Mouse (Mus musculus): Measurements from ENCODE around the gene Pde7b.

The Pde7b gene

GRCm38 (mm10) chr10:20722651-20723520 is 2.0 kb downstream of the Pde7b start:
- no peak for DNase-seq (ENCODE audit: low spot score)

- DNase-seq (ENCODE audit: low spot score): no peak
These were observed 5.7 kb downstream of the Pde7b start for GRCm38 (mm10) chr10:20719201-20719600.

DNA sequence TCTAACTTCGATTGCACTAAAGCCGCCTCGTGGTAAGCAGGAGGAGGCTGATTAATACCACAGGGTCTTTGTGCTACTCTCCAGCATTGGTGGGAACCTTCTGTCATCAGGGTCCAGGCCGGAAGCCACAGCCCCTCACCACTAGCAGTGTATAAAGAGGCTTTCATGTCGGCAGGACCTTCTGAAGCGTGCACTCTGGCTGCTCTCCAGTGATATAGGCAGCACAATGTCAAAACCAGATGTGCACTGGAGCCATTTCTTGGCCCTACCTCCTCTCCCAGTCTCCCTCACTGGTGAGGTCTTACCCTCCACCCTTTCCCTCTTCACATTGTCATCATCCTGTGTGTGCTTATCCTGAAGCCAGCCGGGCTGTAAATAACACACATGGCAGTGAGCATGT is 24.2 kb downstream of the Pde7b start:
- DNase-seq (ENCODE audit: low spot score): no peak

GRCm38 (mm10) chr10:20699874-20700273 is 25.0 kb downstream of the Pde7b start:
- no peak for DNase-seq (ENCODE audit: low spot score)

DNA sequence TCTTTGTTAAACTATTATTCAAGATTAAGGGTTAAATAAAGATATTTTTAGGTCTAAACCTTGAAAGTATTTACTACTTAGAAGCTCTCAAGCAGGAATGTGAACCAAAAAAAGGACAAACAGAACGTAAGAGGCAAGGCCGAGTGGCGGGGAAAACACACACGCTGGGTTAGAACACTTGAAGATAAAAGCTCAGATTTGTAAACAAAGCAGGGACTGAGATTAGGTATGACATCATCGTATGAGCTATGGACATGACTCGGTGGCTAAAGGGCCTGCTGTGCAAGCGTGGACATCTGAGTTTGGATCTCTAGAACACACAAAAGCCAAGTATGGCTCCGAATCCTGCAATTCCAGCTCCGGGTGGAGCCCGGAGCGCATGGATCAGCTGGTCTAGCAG is 29.2 kb downstream of the Pde7b start:
- DNase-seq (ENCODE audit: low spot score): no peak

GRCm38 (mm10) chr10:20690002-20690401 is 34.9 kb downstream of the Pde7b start:
- DNase-seq (ENCODE audit: low spot score): no peak

DNA sequence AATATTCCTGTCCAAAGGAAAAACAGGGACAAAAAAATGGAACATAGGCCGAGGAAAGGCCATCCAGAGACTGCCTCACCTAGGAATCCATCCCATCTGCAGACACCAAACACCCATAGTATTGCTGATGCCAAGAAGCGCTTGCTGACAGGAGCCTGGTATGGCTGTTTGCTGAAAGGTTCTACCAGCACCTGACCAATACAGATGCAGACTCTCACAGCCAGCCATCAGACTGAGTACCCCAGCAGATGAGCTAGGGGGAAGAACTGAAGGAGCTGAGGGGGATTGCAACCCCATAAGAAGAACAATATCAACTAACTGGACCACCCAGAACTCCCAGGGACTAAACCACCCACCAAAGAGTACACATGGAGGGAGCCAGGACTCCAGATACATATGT is 40.7 kb downstream of the Pde7b start:
- DNase-seq (ENCODE audit: low spot score): no peak

- no peak for DNase-seq (ENCODE audit: low spot score)
These were observed 43.9 kb downstream of the Pde7b start for GRCm38 (mm10) chr10:20680986-20681385.

DNA sequence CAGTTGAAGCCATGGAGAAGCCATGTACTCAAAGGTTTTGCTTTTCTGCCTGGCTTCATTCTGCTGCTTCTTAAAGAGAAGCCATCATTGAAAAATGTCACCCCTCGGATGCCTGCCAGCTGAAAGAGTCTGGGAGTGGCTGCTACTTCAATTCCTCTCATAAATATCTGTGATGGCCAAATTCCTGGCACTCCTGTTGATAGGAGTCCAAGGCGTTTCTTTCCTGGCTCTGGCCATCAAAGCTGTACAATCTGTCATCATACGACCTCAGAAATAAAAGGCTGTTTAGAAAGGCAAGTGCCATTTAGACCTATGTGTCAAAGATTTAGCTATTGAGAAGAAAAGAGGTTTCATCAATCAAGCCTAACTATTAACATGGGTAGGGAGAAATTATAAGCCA is 49.6 kb downstream of the Pde7b start:
- no peak for DNase-seq (ENCODE audit: low spot score)

DNA sequence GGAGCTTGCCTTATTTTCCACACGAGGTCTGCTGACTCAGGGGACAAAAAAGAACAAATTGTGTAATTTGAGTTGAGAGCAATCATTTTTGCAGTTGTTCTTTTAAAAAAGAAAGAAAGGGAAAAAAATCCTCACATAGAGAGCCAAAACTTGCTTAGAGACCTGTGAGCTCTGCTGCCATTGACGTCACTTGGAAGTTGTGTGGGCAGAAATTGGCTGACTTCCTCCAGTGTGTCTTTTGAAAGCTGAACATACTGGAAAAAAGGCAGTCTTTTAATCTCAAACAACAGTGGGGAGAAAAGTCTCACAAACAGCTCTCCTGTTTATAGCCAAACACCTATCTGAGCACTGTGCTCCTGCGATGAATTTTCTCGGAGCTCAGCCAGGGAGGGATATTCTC is 51.1 kb downstream of the Pde7b start:
- DNase-seq (ENCODE audit: low spot score): no peak

DNA sequence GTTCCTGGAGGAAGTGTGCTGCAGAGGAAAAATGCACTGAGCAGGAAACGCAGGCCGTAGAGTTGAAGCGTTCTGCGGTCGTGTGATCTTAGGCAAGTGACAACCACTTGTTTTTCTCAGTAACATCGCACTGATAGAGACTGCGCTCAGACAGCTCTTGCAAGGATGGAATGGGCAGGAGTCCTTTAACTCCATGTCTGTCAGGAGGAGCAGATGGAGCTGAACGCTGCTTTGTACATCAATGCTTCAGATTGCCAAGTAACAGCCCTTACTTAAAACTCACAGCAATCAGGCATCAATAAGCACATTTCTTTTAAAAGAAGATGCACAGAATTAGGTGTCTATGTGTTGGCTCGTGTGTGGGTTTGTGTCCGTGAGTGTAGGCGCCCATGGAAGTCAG is 52.3 kb downstream of the Pde7b start:
- no peak for DNase-seq (ENCODE audit: low spot score)

DNA sequence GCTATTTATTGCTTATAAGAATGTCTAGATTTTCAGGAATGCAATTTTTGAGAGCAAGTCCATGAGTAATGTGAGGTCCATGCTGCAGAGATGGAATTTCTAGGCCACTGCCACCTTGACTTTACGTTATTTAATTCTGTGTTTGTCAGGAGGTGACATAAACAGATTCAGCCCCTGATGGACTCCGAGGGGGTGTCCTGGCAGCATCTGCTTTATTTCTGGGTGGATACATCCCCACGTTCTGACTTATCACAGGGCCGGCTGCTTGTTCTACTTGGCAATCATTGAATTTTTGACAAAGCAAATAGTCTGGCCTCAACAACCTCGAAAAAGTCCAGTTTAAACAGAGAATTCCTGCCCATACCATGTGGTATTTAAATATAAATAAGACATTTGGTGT is 53.3 kb downstream of the Pde7b start:
- DNase-seq (ENCODE audit: low spot score): no peak

GRCm38 (mm10) chr10:20670541-20670940 is 54.3 kb downstream of the Pde7b start:
- DNase-seq (ENCODE audit: low spot score): no peak

- no peak for DNase-seq (ENCODE audit: low spot score)
These were observed 55.4 kb downstream of the Pde7b start for GRCm38 (mm10) chr10:20669467-20669866.

DNA sequence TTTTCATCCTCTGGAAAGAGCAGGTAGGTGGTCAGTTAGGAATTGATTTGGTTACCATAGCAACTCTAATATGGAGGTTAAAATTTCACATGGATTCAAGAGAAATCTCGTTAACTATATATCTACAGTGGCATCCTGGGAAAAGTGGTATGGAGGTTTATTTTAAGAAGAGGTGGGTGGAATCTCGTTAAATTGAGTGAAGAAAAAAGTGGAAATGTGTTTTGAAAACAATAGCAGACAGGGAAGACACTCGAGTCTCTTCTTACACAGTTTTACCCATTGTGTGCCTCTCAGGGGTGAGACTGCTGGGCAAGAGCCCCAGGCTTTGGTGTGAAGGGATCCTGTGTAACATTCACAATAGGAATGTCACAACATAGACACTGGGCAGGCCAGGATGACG is 56.3 kb downstream of the Pde7b start:
- DNase-seq (ENCODE audit: low spot score): no peak

- no peak for DNase-seq (ENCODE audit: low spot score)
These were observed 58.2 kb downstream of the Pde7b start for GRCm38 (mm10) chr10:20666655-20667054.

DNA sequence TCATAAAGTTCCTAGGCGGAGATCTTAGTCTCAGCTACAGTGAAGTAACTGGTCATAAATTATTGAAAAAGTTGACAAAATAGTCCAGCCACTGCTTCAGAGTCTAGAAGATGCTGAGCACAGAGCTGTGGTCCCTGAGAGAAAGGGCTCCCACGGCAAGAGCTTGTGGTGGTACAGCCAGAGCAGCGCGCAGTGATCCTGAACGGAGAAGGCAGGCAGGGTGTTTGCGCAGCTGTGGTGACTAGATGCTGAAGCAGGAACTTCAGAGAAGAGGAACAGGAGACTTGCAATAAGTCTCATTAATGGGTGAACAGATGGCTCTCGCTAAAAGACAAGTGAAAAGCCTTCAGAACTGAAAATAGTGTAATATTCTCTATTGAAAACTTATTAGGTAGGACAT is 61.9 kb downstream of the Pde7b start:
- no peak for DNase-seq (ENCODE audit: low spot score)

DNA sequence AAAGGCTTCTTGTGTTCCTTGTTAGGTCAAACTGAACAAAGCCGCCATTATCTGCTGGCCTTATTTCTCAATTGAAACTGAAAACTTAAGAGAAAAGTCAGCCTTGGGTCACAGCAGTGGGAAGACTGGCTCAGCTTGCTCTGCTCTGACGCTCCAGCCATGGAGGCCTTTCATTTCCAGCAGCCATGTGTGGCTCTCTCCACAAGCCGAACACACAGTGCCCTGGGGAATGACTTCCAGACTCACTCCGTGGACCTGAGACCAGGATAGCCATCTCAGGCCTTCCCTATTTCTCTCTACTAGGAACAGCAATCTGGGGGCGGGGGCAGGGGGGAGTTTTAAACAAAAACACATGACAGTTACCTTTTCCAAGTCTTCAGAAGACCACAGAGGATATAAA is 63.2 kb downstream of the Pde7b start:
- no peak for DNase-seq (ENCODE audit: low spot score)

GRCm38 (mm10) chr10:20659718-20660117 is 65.2 kb downstream of the Pde7b start:
- DNase-seq (ENCODE audit: low spot score): no peak

DNA sequence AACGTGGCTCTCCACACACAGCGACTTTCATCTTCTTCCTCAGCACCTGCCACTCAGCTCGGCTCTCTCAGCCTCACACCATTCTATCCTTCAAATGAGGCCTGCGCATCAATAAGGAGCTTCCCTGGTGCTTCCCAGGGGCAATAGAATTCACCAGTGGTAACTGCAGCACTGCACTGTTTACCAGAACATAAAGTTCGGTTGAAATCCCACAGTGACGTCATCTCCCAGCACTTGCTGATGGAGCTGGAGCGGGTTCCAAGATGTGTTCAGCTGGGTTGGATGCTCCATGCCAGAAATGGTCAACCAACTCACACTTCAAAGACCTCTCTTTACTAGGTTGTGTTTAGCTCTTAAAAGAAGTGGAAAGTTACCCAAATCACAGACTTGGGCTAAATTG is 65.6 kb downstream of the Pde7b start:
- DNase-seq (ENCODE audit: low spot score): no peak

GRCm38 (mm10) chr10:20658716-20659115 is 66.2 kb downstream of the Pde7b start:
- DNase-seq (ENCODE audit: low spot score): no peak

- no peak for DNase-seq (ENCODE audit: low spot score)
These were observed 67.4 kb downstream of the Pde7b start for GRCm38 (mm10) chr10:20657316-20658081.

- no peak for DNase-seq (ENCODE audit: low spot score)
These were observed 70.3 kb downstream of the Pde7b start for GRCm38 (mm10) chr10:20654590-20654989.

All from ovary, postnatal 10 days (tissue).